Mouse (Mus musculus) liver, adult 2 months (tissue): ENCODE results near the gene Slc38a10. TPM values are rescaled to one million over a fixed set of nuclear protein-coding genes. Genes with fewer than 3 reads are reported as not detected.

Experiments
- DNase-seq: peaks from one replicate; pipeline ENCODE4 v3.0.0-alpha.2; 2011; ENCODE audit warnings: low read depth, low spot score; ENCODE audit errors: extremely low read depth
- H3K27ac ChIP-seq: fragments of 200-500 bp; replicated peaks from 2 replicates; pipeline ENCODE4 v1.5.1; 2012; ENCODE audit warnings: low read depth, mild to moderate bottlenecking, control low read depth, inconsistent platforms, low read length; ENCODE audit not compliant: insufficient read depth
- H3K27me3 ChIP-seq: fragments of 200-500 bp; 2 replicates; pipeline ENCODE4 v1.6.1; 2012; ENCODE audit warnings: mild to moderate bottlenecking, moderate library complexity, low read length, inconsistent platforms; ENCODE audit not compliant: control insufficient read depth, insufficient read depth
- H3K36me3 ChIP-seq: fragments of 200-500 bp; 2 replicates; pipeline ENCODE4 v1.6.1; 2012; ENCODE audit warnings: low read length, inconsistent platforms; ENCODE audit not compliant: control insufficient read depth, insufficient read depth
- H3K4me1 ChIP-seq: fragments of 200-500 bp; 2 replicates; pipeline ENCODE4 v1.6.1; 2011; ENCODE audit warnings: low read length; ENCODE audit not compliant: control insufficient read depth, insufficient read depth
- H3K4me3 ChIP-seq: fragments of 200-500 bp; 2 replicates; pipeline ENCODE4 v1.5.1; 2011; ENCODE audit warnings: low read depth, mild to moderate bottlenecking, control low read depth, low read length, moderate library complexity; ENCODE audit not compliant: insufficient read depth
- H3K79me2 ChIP-seq: fragments of 200-500 bp; 2 replicates; pipeline ENCODE4 v1.6.1; 2012; ENCODE audit warnings: inconsistent platforms, mild to moderate bottlenecking, low read length, moderate library complexity; ENCODE audit not compliant: control insufficient read depth, insufficient read depth
- H3K9ac ChIP-seq: fragments of 200-500 bp; 2 replicates; pipeline ENCODE4 v1.6.1; 2012; ENCODE audit warnings: low read depth, mild to moderate bottlenecking, control low read depth, inconsistent platforms, low read length
- CTCF ChIP-seq: fragments of 200-500 bp; IDR thresholded peaks from 2 replicates; pipeline ENCODE4 v1.5.1; 2011; ENCODE audit warnings: low read depth, low read length, control low read depth
- POLR2A ChIP-seq: fragments of 200-500 bp; IDR thresholded peaks from 2 replicates; pipeline ENCODE4 v1.6.1; 2011; ENCODE audit warnings: low read length, control low read depth; ENCODE audit not compliant: insufficient read depth; ENCODE audit errors: extremely low read depth
- WGBS: fragments of 180-500 bp; shearing (Covaris S2); methylation state at CpG from one replicate; pipeline ENCODE4 v1.1.7; 2018; 5-methylcytosine and 5-hydroxymethylcytosine counted together
- polyA plus RNA-seq: library from polyadenylated mRNA; depleted of rRNA; stranded (reverse); fragments of >200 nt; gene quantifications from 2 replicates; pipeline ENCODE4 v1.2.3, GENCODE M21; 2012
- total RNA-seq: library from RNA; depleted of rRNA; stranded (reverse); fragments of >200 nt; gene quantifications from 2 replicates; pipeline ENCODE4 v1.2.3, GENCODE M21; 2014

Slc38a10 gene
- total and polyA plus RNA-seq, 2 experiments = 41.1 to 90.2 TPM

DNA sequence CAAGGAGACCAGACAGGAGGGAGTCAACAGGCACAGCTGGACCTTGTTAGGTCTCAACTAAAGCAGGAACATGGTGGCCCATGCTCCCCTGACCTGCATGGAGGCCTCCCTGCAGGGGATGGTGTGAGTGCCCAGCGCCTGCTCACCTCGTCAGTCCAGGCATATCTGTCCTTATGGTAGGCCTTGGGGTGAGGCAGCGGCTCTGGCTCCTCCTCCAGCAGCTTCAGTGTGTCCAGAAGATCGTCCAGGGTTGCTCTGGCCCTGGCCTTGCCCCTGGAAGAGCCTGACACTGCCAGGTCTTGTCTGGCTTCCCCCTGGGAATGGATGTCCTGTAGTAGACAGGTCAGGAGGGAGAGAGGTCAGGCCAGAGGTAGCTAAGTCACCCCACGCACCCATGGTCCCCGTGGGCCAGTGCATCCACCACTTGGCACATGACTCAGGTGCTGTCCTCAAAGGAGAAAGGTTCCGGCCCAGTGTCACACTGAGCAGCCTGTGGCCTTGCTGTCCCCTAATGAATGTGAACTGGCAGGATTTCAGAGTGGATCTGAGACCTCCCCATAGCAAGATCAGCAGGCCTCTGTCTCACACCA, 79.3 kb downstream of the Slc38a10 start:
- Histone ChIP-seq H3K9ac (no peak overlapping the region), H3K79me2 (no peaks in the 10 kb centered on the region), H3K4me1 (no peaks in the 10 kb centered on the region), H3K4me3 (no peak overlapping the region), H3K36me3 (no peaks in the 10 kb centered on the region; the same call in 1 of the 2 replicates), H3K27me3 (no peaks in the 10 kb centered on the region), H3K27ac (no peak overlapping the region)
- no peak for DNase-seq
- WGBS = 93% methylated on average over 7 of the region's 7 CpGs
- TF ChIP-seq POLR2A = no peak
- no peak for TF ChIP-seq CTCF

DNA sequence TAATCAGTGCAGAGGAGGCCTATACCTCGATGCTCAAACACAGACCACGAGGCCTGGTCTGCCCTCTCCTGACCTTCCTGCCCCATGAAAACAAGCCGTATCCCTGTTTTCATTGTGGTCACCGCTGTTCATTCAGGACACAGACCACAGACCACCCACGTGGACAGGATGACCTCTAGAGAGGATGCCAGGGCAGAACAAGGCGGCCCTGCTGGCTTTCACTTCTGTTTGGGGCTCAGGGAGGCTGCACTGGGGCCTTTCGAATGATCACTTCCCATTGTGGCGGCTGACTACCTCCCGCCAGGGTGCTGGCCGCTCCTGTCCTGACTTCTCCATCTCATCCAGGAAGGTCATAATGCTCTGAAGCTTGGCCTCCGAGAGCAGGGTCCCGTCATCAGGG, 80.1 kb downstream of the Slc38a10 start:
- H3K9ac ChIP-seq = no peak overlapping the region
- H3K27ac ChIP-seq = no peak overlapping the region
- no peaks in the 10 kb centered on the region for H3K27me3 ChIP-seq
- no peaks in the 10 kb centered on the region for H3K4me1 ChIP-seq
- TF ChIP-seq CTCF (no peak), POLR2A (no peak)
- no peak for DNase-seq
- no peak overlapping the region for H3K4me3 ChIP-seq
- 78% methylated on average over 12 of the region's 12 CpGs for WGBS
- H3K79me2 ChIP-seq = no peaks in the 10 kb centered on the region
- H3K36me3 ChIP-seq = no peaks in the 10 kb centered on the region

DNA sequence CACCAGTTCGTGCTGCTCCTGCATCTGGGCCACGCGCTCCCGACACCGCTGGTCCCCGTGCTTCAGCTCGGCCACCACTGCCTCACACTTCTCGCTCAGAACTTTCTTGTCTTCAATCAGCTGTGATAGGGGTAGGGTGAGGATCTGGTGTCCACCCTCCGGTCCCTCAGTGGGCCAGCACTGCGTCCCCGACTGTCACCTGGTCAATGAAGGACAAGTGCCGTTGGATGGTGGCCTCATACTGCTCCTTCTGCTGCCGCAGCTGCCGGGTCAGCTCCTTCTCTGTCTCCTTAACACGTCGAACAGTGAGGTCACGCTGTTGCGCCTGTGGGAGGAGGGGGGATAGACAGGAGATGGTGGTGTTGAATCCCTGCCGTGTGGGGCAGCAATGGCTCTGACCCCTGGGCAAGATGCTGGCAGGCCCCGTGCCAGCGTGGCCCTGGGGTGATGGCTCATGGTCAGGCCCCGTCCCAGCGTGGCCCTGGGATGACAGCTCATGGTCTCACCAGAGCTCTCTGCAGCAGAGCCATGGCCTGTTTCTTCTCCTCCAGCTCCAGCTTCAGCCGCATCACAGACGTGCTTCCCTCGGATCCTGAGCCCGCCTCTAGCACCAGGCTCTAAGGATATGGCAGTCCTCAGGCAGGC, 80.7 kb downstream of the Slc38a10 start:
- Histone ChIP-seq H3K36me3 (no peaks in the 10 kb centered on the region), H3K27me3 (no peaks in the 10 kb centered on the region), H3K27ac (no peak overlapping the region), H3K4me3 (no peak overlapping the region), H3K79me2 (no peaks in the 10 kb centered on the region), H3K9ac (no peak overlapping the region), H3K4me1 (no peaks in the 10 kb centered on the region)
- TF ChIP-seq POLR2A (no peak), CTCF (no peak)
- DNase-seq = no peak
- WGBS = 98% methylated on average over 26 of the region's 27 CpGs

GRCm38 (mm10) chr11:120069261-120069660, 81.9 kb downstream of the Slc38a10 start:
- no peak for DNase-seq
- Histone ChIP-seq H3K9ac (no peak overlapping the region), H3K4me1 (no peaks in the 10 kb centered on the region), H3K36me3 (no peaks in the 10 kb centered on the region), H3K27ac (no peak overlapping the region), H3K4me3 (no peak overlapping the region), H3K27me3 (no peaks in the 10 kb centered on the region), H3K79me2 (no peaks in the 10 kb centered on the region)
- WGBS = 87% methylated on average over 11 of the region's 11 CpGs
- TF ChIP-seq CTCF (no peak), POLR2A (no peak)

GRCm38 (mm10) chr11:120067834-120068233, 83.3 kb downstream of the Slc38a10 start:
- Histone ChIP-seq H3K27ac (no peak overlapping the region), H3K27me3 (no peaks in the 10 kb centered on the region), H3K36me3 (no peaks in the 10 kb centered on the region), H3K9ac (no peak overlapping the region), H3K4me3 (no peak overlapping the region), H3K79me2 (no peaks in the 10 kb centered on the region), H3K4me1 (no peaks in the 10 kb centered on the region)
- no peak for DNase-seq
- TF ChIP-seq POLR2A = no peak
- TF ChIP-seq CTCF = no peak
- 90% methylated on average over 17 of the region's 17 CpGs for WGBS

DNA sequence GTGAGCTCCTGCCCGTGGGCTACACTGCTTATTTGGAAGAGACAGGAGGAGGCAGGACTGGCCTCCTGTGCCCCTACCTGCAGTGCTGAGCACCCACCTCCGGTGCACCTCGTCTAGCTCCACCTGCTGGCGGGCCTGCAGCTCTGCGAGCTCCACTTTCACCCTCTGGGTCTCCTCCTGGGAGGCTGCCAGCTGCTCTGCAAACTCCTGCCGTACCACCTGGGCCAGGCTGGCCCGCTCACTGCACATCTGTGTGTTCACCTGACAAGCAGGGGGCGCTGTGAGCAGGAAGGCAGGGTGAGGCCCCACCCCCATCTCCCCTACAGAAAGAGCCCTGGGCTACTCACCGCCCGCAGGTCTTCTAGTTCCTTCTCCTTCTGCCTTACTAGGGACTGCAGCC, 85.9 kb downstream of the Slc38a10 start:
- Histone ChIP-seq H3K27ac (no peak overlapping the region), H3K4me3 (no peak overlapping the region), H3K36me3 (no peaks in the 10 kb centered on the region), H3K27me3 (no peaks in the 10 kb centered on the region), H3K4me1 (no peaks in the 10 kb centered on the region), H3K79me2 (no peaks in the 10 kb centered on the region), H3K9ac (no peak overlapping the region)
- 49% methylated on average over 10 of the region's 10 CpGs for WGBS
- TF ChIP-seq POLR2A (no peak), CTCF (peak; percentile 84)
- DNase-seq = no peak
